Mouse (Mus musculus): ENCODE results near the gene Nhsl1.
"Not testable (repeated sequence)": the region's sequence is repeated elsewhere in the genome, so short reads cannot be mapped to it uniquely, and the experiment has no call there.

Nhsl1 gene

GRCm38 (mm10) chr10:18536889-18537288, 218.1 kb downstream of the Nhsl1 start:
- no peak for DNase-seq (ENCODE audit: low spot score)

- no peak for DNase-seq (ENCODE audit: low spot score)
Measured at GRCm38 (mm10) chr10:18545309-18545708, 226.5 kb downstream of the Nhsl1 start.

- DNase-seq (ENCODE audit: low spot score), result peak; percentile 83
Measured at GRCm38 (mm10) chr10:18545813-18546235, 227.0 kb downstream of the Nhsl1 start, which contains the start of gene Hebp2. Gene Hebp2 (minus strand): TSS chr10:18546076.

DNA sequence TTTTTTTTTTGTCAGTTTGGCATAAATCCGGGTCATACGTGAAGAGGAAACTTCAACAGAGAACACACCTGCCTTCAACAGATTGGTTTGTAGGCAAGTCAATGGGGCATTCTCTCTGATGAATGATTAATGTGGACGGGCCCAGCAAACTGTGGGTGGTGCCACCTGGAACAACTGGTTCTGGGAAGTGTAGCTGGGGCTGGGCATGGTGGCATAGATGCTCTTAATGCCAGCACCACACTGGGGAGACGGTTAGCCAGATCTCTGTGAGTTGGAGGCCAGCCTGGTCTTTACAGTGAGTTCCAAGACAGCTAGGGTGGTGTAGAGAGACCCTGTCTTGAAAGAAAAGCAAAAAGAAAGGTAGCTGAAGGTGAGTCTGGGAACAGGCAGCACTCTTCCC, 228.6 kb downstream of the Nhsl1 start:
- DNase-seq (ENCODE audit: low spot score), result no peak

- no peak for DNase-seq (ENCODE audit: low spot score)
Measured at GRCm38 (mm10) chr10:18549321-18550216, 230.8 kb downstream of the Nhsl1 start.

GRCm38 (mm10) chr10:18559076-18559475, 240.3 kb downstream of the Nhsl1 start:
- not testable (repeated sequence) for DNase-seq (ENCODE audit: low spot score)

GRCm38 (mm10) chr10:18561445-18561844, 242.7 kb downstream of the Nhsl1 start:
- DNase-seq (ENCODE audit: low spot score), result no peak

DNA sequence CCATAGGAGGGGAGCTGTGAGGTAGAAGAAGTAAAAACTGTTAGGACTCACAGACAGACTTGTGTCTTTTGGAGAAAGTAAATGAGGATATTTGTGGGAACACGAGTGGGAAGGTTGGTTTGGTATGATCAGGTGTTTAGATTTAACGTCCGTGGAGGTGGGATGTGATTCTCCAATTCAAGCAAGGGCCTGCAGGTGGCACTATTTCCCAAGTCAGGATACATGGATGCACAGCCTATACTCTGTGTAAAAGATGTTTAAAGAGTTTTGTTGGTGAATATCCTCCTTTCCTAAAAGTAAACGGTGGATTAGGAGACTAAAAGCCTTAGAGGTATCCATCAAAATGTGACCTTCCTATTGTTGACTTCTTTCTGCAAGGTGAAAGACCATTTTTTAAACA, 244.2 kb downstream of the Nhsl1 start:
- peak; percentile 70 for DNase-seq (ENCODE audit: low spot score)

GRCm38 (mm10) chr10:18572581-18572980, 253.8 kb downstream of the Nhsl1 start:
- no peak for DNase-seq (ENCODE audit: low spot score)
